Mouse (Mus musculus): Measurements from ENCODE around the gene Sh3tc1.
A peak's percentile ranks its signal among the peaks of the same experiment; 100 is the strongest.

Sh3tc1 gene

GRCm38 (mm10) chr5:35751016-35751415 lies 11.2 kb upstream of the Sh3tc1 start:
- no peak for DNase-seq

GRCm38 (mm10) chr5:35750026-35750425 lies 10.2 kb upstream of the Sh3tc1 start:
- no peak for DNase-seq

DNA sequence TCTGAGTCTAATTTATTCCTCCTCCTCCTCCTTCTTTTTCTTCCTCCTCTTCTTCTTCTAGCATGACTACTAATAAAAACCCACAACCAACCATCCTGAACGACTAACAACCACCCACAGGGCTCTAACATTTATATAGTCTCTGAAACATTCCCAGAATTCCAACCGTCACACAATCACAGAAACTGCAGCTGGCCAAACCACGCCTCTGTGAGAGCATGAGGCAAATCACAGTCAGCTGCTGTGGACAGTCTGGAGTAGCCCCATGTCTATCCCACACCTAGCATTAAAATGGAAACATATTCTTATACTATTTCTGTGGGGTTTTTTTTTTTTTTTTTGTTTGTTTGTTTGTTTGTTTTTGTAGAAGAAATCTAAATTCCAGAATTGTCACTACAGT lies 9.6 kb upstream of the Sh3tc1 start:
- DNase-seq: no peak

GRCm38 (mm10) chr5:35746910-35747309 lies 7.1 kb upstream of the Sh3tc1 start:
- peak; percentile 89 to 93 for DNase-seq

GRCm38 (mm10) chr5:35745406-35745805 lies 5.6 kb upstream of the Sh3tc1 start:
- DNase-seq: no peak

- DNase-seq: no peak
These were observed 4.4 kb upstream of the Sh3tc1 start for GRCm38 (mm10) chr5:35743990-35744722.

DNA sequence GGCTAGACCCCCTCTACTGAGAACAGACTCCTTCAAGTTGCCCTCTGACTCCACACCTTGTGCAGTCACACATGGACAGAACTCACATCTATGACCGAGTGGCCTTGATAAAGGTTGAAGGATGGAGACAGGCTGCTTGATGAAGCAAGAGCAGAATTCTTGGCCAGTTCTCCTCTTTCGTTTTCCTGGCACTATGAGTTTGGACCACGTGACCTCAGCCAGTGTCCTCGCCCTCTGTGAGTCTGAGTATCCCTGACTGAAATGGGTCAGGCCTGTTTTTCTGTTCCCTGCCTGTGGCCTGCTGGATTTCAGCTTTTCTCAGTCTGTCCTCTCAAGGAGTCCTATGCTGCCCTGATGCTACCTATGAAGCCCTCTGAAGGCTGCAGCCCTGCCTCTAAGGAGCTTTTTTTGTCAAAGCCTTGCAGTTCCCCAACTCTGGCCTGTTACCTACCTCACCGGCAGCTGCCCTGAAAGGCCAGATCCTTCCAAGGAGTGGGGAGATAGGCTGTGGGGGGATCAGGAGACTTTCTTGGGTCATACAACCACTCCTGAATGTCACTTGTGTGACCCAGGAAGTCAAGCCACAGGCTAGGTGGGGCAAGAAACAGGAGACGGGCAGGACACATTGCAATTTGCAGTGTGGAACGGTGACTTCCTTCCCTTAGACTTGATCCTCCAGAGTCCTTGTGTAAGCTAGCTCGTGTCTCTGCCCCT lies 3.6 kb upstream of the Sh3tc1 start:
- no peak for DNase-seq

DNA sequence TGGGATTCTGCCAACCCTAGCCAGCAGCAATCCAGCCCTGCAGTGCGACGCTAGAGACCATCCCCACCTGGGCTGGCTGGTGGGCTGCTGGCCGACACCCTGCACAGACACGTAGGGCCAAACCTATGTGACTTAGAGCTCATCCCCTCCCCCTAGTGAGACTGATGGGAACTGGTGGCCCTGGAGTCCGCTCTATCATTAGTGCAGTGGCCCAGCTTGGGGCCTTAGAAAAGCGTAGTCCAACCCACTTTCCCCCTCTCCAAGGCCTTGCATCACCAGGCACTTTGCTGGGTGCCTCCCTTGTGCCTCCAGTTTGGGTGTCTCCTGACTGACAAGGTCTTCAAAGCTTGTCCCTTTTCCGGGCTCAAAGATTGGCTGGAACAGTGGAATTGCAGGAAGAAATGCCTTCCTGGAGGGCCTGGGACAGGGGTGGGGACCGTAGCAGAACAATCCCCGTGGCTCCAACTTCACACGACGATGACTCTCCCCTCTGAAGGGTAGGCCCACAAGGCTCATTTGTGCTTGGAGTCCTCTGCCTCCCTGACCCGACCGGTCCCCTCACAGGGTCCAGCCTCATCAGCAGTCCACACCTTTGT lies 1.5 kb upstream of the Sh3tc1 start:
- peak in 1 of 2 experiments; percentile 23 for DNase-seq

DNA sequence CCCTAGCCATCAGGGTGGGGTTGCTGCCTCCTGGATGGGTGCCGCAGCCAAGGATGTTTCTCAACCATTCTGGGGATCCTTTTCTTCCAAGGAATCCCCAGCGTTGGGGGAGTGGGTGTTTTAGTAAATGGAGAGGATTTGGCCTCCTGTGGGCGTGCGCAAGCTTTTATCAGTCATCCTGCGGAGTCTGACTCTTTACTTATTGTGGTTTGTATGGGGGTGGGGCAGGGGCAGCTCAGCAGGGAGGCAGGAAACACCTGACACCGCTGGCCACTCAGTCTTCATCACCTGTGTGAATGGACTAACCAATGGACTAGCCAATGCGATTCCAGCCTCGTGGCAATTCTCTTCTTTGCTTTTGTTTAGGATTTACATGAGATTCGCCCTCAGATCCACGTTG lies 929 bp upstream of the Sh3tc1 start:
- DNase-seq: no peak

DNA sequence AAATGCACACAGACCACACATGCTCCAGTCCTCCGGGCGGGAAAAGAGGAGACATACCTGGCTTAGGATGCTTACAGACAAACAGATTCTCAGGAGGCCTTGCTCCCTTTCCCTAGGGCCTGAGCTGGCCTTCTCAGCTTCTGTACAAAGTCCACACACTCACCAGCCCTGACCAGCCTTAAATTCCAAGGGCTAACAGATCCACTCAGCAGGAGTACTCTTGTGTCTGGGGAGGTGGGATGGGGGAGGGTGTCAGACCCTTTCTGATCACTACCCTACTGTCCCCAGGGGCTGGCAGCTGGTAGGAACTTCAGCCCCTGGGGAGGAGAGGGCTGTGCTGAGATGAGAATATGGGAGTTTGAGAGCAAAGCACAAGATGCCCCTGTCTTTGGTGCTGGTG lies 782 bp downstream of the Sh3tc1 start:
- no peak for DNase-seq

DNA sequence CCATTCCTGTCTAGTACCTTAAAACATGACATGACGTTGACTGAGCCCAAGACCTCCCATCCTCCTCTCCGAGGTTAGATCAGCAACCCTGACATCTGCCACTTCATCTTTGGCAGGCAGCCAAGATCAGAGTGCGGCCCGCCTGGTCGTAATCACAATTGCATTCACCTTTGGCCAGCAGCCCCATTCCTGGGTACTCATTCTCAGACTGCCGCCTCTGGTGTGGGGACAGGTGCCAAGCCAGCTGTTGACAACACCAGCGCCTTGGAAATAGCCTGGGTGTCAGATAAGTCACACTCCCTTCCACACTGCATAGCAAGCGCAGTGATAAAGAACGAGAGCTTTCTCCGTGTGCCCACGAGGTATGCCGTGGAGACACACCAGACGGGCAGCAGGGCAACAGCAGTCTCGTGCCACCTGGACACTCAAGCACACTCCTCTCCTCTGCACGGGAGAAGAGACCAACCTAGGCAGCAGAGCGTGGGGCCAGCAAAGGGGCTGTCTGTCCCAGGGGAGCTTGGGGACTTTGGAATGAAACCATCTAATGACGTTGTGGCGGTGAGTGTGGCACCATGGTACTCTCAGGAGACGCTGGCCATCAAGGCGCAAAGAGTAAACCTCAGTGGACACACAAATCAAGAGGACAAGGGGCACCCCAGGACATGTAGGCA lies 2.4 kb downstream of the Sh3tc1 start:
- DNase-seq: peak; percentile 84 to 85

DNA sequence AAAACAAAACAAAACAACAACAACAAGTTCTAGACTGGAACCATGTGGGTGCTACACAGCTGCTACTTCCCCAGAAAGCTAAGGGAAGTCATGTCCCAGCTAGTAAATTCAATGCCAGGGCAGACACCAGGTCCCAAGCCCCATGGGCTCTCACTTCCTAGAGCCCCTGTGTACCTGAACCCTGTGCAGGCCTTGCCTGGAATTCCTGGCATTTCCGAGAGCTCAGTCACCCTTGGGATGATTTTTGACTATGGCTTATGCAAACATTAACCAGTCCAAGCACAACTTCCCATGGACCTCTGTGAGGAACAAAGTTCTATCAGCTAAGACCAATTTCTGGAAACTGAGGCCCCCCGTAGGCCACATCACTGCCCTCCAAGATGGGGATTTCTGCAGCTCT lies 6.3 kb downstream of the Sh3tc1 start:
- no peak for DNase-seq

GRCm38 (mm10) chr5:35731006-35731405 lies 8.8 kb downstream of the Sh3tc1 start:
- DNase-seq: no peak

DNA sequence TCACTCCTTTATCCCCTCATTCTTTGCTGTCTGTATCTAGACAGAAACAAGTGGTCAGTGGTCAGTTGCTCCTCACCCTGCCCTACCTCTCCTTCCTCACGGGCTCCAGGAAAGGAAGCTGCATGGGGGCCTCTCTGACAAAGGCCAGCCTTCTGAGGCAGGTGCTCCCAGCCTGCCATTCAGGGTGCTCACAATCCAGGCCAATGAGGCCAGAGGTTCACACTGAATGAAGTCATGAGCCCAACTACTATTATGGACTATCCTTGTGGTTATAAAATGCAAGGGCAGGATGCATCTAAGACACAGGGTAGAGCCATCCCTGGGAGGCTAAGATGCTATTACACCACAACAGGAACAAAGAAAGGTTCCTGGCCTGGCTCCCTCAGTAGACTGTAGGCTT lies 9.2 kb downstream of the Sh3tc1 start:
- DNase-seq: no peak

- peak; percentile 33 to 35 for DNase-seq
These were observed 9.9 kb downstream of the Sh3tc1 start for GRCm38 (mm10) chr5:35729844-35730243.

DNA sequence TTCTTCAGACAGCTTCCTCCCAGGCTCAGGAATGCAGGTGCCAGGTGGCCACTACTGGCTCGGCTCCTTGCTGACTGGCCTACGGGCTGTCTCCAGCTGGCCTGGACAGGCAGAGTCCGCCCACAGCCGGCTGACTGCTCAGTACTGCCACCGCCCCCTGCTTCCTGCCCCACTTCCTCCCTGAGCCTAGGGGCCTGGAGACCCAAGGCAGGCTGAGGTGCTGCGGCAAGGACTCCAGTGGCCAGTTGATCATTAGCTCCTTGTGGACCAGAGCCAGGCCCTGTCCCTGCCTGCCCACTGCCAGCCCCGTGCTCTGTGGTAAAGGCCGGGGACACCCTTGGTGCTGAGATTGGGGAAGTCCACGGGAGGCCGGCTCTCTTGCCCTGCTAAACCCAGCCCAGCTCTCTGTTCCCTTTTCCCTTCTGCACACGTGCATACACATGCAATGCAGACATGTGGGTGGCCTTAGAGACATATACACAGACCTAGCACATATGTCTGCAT lies 10.8 kb downstream of the Sh3tc1 start:
- DNase-seq: peak; percentile 45 to 50

DNA sequence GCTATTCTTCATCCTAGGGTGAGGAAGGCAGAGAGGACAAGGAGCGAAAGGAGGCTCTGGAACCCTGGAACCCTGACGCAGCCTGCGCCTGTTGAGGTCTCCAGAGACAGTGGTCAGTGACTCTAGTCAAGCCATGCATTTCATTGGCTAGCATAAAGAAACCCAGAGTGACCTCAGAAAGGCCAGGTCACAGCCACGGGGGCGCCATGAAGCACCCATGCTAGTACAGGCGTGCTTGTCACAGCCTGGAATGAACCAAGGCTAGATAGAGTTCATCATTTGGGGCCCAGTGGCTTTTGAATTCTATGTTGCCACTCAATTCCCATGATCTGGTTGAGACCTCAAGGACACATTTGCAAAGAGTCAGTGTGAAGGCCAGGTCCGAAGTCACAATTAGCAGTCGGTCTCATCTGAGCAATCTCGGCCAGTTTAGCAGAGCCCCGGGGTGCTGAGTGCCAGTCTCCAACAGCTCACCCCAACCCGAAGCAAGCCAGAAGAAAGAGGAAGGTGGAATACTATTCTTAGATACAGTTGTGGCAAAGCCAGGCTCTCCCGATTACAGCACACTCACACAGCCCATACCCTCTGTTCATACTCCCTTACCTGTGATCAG lies 11.3 kb downstream of the Sh3tc1 start:
- DNase-seq: no peak

GRCm38 (mm10) chr5:35727447-35727846 lies 12.3 kb downstream of the Sh3tc1 start:
- DNase-seq: no peak

GRCm38 (mm10) chr5:35725840-35726239 lies 13.9 kb downstream of the Sh3tc1 start:
- no peak for DNase-seq

GRCm38 (mm10) chr5:35723900-35724299 lies 15.9 kb downstream of the Sh3tc1 start:
- no peak for DNase-seq

DNA sequence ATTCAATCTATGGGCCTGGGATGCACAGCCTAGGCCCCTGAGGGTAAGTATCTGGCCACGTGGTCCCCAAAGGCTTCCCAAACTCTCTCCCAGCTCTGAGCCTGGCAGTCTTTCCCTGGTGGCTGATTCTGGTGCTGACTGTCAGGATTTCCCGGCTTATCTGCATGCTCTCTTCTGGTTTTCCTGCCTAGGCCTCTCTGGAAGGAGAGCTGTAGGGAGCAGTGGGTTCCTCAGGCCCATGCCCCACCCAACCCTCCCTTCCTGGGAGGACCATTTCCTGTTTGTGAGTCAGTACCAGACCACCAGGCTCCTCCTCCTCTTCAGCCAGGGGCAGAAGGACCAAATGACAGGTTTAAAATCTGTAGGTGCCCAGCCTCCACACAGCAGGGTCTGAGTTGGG lies 17.1 kb downstream of the Sh3tc1 start:
- DNase-seq: no peak

- no peak for DNase-seq
These were observed 17.9 kb downstream of the Sh3tc1 start for GRCm38 (mm10) chr5:35721933-35722332.

DNA sequence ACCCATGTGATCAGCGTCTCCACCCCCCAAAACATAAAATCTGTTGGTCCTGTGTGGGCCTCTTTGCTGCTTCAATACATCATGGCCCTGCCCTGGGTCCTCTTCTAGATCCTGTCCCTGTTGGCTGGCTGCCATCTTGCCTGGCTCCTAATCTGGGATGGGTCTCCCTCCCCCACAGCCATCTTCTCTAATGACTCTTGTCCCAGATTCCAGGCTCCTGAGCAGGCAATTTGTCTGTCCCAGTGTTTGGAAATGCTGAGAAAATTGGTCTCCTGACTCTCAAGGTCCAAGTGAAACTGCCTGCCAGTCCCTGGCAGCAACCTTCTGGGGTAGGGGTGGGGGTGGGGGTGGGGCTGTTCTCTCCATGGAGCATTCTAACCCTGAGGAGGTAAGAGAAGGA lies 19.9 kb downstream of the Sh3tc1 start:
- peak; percentile 59 to 61 for DNase-seq

Data from cerebellum, postnatal 10 days (tissue).